Mouse (Mus musculus) kidney, embryonic 16.5 days (tissue): ENCODE measurements at regions not wholly inside any gene's neighbourhood (a gene's known extent, or its start where the extent isn't known, plus 50 kb on each side); places are given as distances from the start of the nearest gene placed in this dataset.

Source experiments
- ATAC-seq: fragments of 200-750 bp; cut with Nextera tagmentation; 2 replicates; pipeline ENCODE4 v1.8.0; 2017; ENCODE audit warnings: moderate TSS enrichment; ENCODE audit not compliant: low FRiP score, low TSS enrichment
- H3K27ac ChIP-seq: fragments of 300-500 bp; sonication (generic); 2 replicates; pipeline ENCODE4 v1.5.1; 2014; ENCODE audit warnings: low read length
- H3K27me3 ChIP-seq: fragments of 300-500 bp; sonication (generic); 2 replicates; pipeline ENCODE4 v1.6.1; 2014; ENCODE audit warnings: low read length, control low read depth, mixed read lengths; ENCODE audit not compliant: insufficient read depth
- H3K36me3 ChIP-seq: fragments of 300-500 bp; sonication (generic); 2 replicates; pipeline ENCODE4 v1.6.1; 2014; ENCODE audit warnings: low read length, control low read depth, mixed read lengths; ENCODE audit not compliant: insufficient read depth
- H3K4me1 ChIP-seq: fragments of 300-500 bp; sonication (generic); 2 replicates; pipeline ENCODE4 v1.6.1; 2014; ENCODE audit warnings: low read length, control low read depth, mixed read lengths; ENCODE audit not compliant: insufficient read depth
- H3K4me2 ChIP-seq: fragments of 300-500 bp; sonication (generic); replicated peaks from 2 replicates; pipeline ENCODE4 v1.6.1; 2014; ENCODE audit warnings: low read depth, low read length
- H3K4me3 ChIP-seq: fragments of 300-500 bp; sonication (generic); 2 replicates; pipeline ENCODE4 v1.5.1; 2014; ENCODE audit warnings: mild to moderate bottlenecking, low read length
- H3K9ac ChIP-seq: fragments of 300-500 bp; sonication (generic); replicated peaks from 2 replicates; pipeline ENCODE4 v1.6.1; 2014; ENCODE audit warnings: low read length
- H3K9me3 ChIP-seq: fragments of 300-500 bp; sonication (generic); 2 replicates; pipeline ENCODE4 v1.6.1; 2016; ENCODE audit warnings: low read length, control low read depth
- WGBS: fragments of 180-500 bp; shearing (Covaris S2); extraction: QIAGEN DNeasy Blood & Tissue Kit; methylation state at CpG from one replicate; pipeline ENCODE4 v1.1.7; 2014; 5-methylcytosine and 5-hydroxymethylcytosine counted together

DNA sequence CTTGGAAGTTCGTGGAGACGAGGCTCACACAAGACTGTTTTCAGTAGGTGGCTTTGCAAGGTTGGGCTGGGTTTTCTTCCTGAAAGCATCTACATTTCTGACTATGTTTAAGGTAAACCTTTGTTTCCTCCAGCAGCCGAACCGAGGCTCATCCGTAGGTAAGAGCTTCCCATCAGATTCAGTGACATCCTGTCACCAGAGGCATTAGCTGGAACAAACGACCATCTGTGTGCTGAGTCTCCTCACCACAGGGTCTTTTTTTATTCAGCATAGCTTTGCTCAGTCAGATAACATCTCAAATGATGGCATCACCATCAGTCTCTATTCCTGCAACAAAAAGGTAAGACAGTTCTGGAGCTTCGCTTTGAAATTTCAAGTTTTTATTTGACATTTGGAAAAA lies 601.4 kb upstream of the Fam92a start:
- 62% methylated on average over 7 of the region's 7 CpGs for WGBS
- H3K4me3 ChIP-seq: no peak overlapping the region
- no peak for ATAC-seq
- no peak overlapping the region for H3K27ac ChIP-seq
- no peaks in the 10 kb centered on the region for H3K4me1 ChIP-seq
- no peaks in the 10 kb centered on the region for H3K36me3 ChIP-seq
- no peak overlapping the region for H3K9ac ChIP-seq
- H3K27me3 ChIP-seq: no peaks in the 10 kb centered on the region
- no peaks in the 10 kb centered on the region for H3K9me3 ChIP-seq
- no peak overlapping the region for H3K4me2 ChIP-seq

GRCm38 (mm10) chr4:12770131-12770780 lies 598.4 kb upstream of the Fam92a start:
- no peak overlapping the region for H3K9ac ChIP-seq
- H3K9me3 ChIP-seq: no peaks in the 10 kb centered on the region
- H3K4me1 ChIP-seq: no peaks in the 10 kb centered on the region
- H3K36me3 ChIP-seq: no peaks in the 10 kb centered on the region
- no peak overlapping the region for H3K27ac ChIP-seq
- H3K27me3 ChIP-seq: no peaks in the 10 kb centered on the region
- H3K4me3 ChIP-seq: no peak overlapping the region
- ATAC-seq: no peak
- WGBS: 73% methylated on average over 5 of the region's 5 CpGs
- no peak overlapping the region for H3K4me2 ChIP-seq

- Histone ChIP-seq H3K4me1 (no peaks in the 10 kb centered on the region), H3K27me3 (no peaks in the 10 kb centered on the region), H3K4me3 (no peak overlapping the region), H3K27ac (no peak overlapping the region), H3K9me3 (no peaks in the 10 kb centered on the region), H3K36me3 (no peaks in the 10 kb centered on the region), H3K4me2 (no peak overlapping the region), H3K9ac (no peak overlapping the region)
- ATAC-seq: no peak
Observed at GRCm38 (mm10) chr4:12769092-12769491, 597.3 kb upstream of the Fam92a start.

GRCm38 (mm10) chr4:12766763-12767162 lies 594.9 kb upstream of the Fam92a start:
- Histone ChIP-seq H3K9ac (no peak overlapping the region), H3K36me3 (no peaks in the 10 kb centered on the region), H3K4me1 (no peaks in the 10 kb centered on the region), H3K9me3 (no peaks in the 10 kb centered on the region), H3K4me2 (no peak overlapping the region), H3K4me3 (no peak overlapping the region), H3K27me3 (no peaks in the 10 kb centered on the region), H3K27ac (no peak overlapping the region)
- WGBS: 57% methylated on average over 1 of the region's 1 CpGs
- ATAC-seq: no peak

- H3K9me3 ChIP-seq: no peaks in the 10 kb centered on the region
- H3K4me3 ChIP-seq: no peak overlapping the region
- 81% methylated on average over 2 of the region's 2 CpGs for WGBS
- no peaks in the 10 kb centered on the region for H3K36me3 ChIP-seq
- no peak overlapping the region for H3K27ac ChIP-seq
- no peak for ATAC-seq
- no peak overlapping the region for H3K4me2 ChIP-seq
- no peaks in the 10 kb centered on the region for H3K27me3 ChIP-seq
- H3K4me1 ChIP-seq: no peaks in the 10 kb centered on the region
- H3K9ac ChIP-seq: no peak overlapping the region
Observed at GRCm38 (mm10) chr4:12750817-12751216, 579.0 kb upstream of the Fam92a start.

DNA sequence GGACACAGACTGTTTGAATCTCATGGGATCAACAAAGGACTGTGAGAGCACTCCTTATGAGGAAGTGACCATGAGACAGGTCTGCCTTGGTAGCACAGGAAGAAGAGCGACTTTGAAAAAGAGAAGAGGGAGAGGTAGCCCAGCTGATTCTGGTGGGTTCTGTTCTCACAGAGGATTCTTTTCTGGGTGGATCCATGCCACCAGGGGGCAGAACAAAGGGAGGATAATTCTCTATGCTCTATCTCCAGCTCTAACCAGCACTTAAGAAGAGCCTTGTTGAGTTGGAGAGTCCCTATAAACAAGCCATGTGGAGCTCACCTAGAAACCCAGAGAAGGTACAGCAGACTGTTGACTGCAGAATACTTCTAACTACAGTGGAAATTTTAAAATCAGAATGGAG lies 578.1 kb upstream of the Fam92a start:
- Histone ChIP-seq H3K9me3 (no peaks in the 10 kb centered on the region), H3K4me1 (no peaks in the 10 kb centered on the region), H3K27me3 (no peaks in the 10 kb centered on the region), H3K4me2 (no peak overlapping the region), H3K27ac (no peak overlapping the region), H3K36me3 (no peaks in the 10 kb centered on the region), H3K4me3 (no peak overlapping the region), H3K9ac (no peak overlapping the region)
- ATAC-seq: no peak
- 87% methylated on average over 1 of the region's 1 CpGs for WGBS

DNA sequence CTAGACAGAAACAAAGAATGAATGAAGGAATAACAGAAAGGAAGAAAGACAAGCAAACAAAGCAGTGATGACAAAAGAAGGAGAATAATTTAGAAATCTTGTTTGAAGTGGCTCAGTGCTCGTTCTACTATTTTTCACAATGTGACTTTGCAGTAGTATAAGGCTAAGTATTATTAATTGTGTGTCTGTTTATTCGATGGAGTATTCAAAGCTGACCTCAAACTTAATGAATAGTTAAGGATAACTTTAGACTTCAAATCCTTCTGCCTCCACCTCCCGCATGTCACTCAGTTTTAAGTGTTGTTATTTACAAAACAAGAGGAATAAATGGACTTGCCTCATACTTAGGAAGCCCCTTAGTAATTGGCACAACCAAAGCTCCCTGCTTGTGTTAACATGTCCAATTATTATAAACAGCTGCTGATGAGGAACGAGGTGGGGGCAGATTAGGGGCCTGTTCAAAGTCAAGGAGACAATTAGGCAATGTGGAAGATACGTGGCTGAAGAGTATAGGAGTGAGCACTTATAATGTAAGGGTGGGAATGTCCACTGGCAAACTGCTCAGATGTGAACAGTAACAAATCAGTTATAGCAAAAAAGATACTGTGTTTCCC lies 572.0 kb upstream of the Fam92a start:
- no peak for ATAC-seq
- Histone ChIP-seq H3K4me1 (no peaks in the 10 kb centered on the region), H3K9me3 (no peaks in the 10 kb centered on the region), H3K9ac (no peak overlapping the region), H3K27ac (no peak overlapping the region), H3K27me3 (no peaks in the 10 kb centered on the region), H3K4me3 (no peak overlapping the region), H3K4me2 (no peak overlapping the region), H3K36me3 (no peaks in the 10 kb centered on the region)
- WGBS: 75% methylated on average over 5 of the region's 5 CpGs

DNA sequence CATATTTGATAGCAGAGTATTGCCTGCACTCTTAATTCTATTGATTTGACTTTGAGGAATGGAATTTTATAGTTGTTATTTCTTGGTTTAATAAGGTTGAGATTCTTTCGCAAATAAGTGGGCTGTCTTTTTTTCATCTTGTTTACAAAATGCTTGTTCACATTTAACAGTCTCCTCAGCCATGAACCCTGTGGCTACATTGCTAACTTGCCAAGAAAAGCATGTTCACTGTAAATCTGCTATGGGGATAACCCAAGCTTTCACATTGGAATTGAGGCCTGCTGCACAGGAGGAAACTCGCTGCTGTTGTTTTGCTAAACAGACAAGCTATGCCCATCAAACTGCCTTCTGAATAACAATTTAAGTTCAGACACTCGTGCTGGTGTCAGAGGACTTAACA lies 564.6 kb upstream of the Fam92a start:
- Histone ChIP-seq H3K36me3 (no peaks in the 10 kb centered on the region), H3K27me3 (no peaks in the 10 kb centered on the region), H3K9ac (no peak overlapping the region), H3K4me1 (no peaks in the 10 kb centered on the region), H3K27ac (no peak overlapping the region), H3K9me3 (no peaks in the 10 kb centered on the region), H3K4me2 (no peak overlapping the region), H3K4me3 (no peak overlapping the region)
- WGBS: 39% methylated on average over 3 of the region's 3 CpGs
- no peak for ATAC-seq

- no peak overlapping the region for H3K4me2 ChIP-seq
- no peaks in the 10 kb centered on the region for H3K36me3 ChIP-seq
- H3K4me1 ChIP-seq: no peaks in the 10 kb centered on the region
- H3K9me3 ChIP-seq: no peaks in the 10 kb centered on the region
- no peak overlapping the region for H3K9ac ChIP-seq
- H3K4me3 ChIP-seq: no peak overlapping the region
- 88% methylated on average over 1 of the region's 1 CpGs for WGBS
- H3K27ac ChIP-seq: no peak overlapping the region
- ATAC-seq: no peak
- no peaks in the 10 kb centered on the region for H3K27me3 ChIP-seq
Observed at GRCm38 (mm10) chr4:12700189-12700588, 528.4 kb upstream of the Fam92a start.

DNA sequence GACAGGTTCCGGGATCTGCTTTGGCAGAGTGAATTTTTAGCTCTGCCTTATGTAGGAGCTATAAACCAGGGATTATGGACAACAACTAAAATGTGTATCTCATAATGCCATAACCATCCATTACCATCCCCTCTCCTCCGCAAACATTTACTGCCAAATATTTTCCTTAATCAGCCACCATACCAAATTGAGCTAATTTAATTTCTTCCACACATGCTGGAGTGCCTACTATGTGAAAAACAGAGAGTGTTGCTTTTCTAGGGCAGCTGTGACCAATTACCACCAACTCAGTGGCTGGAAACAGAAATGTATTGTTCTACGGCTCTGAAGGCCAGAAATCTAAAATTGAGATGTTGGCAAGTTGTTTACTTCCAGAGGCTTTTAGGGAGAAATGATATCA lies 506.0 kb upstream of the Fam92a start:
- ATAC-seq: no peak
- Histone ChIP-seq H3K9me3 (no peaks in the 10 kb centered on the region), H3K4me3 (no peak overlapping the region), H3K27me3 (no peaks in the 10 kb centered on the region), H3K27ac (no peak overlapping the region), H3K4me1 (no peaks in the 10 kb centered on the region), H3K36me3 (no peaks in the 10 kb centered on the region), H3K9ac (no peak overlapping the region), H3K4me2 (no peak overlapping the region)
- 91% methylated on average over 3 of the region's 3 CpGs for WGBS
